Mouse (Mus musculus) heart, adult 2 months (tissue): ENCODE data around the gene Plcb4. TPM values are rescaled to one million over a fixed set of nuclear protein-coding genes. Genes with fewer than 3 reads are reported as not detected.

Experiments used
- DNase-seq, 2 experiments: peaks; one replicate each; pipeline ENCODE4 v3.0.0; 2021
- H3K27ac ChIP-seq: fragments of 200-600 bp; 2 replicates; pipeline ENCODE4 v1.8.1; 2022
- H3K27me3 ChIP-seq: fragments of 200-500 bp; 2 replicates; pipeline ENCODE4 v1.6.1; 2012; ENCODE audit warnings: mild to moderate bottlenecking, low read length, inconsistent platforms, mixed read lengths; ENCODE audit not compliant: control insufficient read depth, insufficient read depth
- H3K36me3 ChIP-seq: fragments of 200-500 bp; 2 replicates; pipeline ENCODE4 v1.6.1; 2012; ENCODE audit warnings: low read length, inconsistent platforms; ENCODE audit not compliant: control insufficient read depth, insufficient read depth
- H3K4me1 ChIP-seq: fragments of 200-500 bp; 2 replicates; pipeline ENCODE4 v1.6.1; 2011; ENCODE audit warnings: low read length; ENCODE audit not compliant: control insufficient read depth, insufficient read depth
- H3K4me3 ChIP-seq: fragments of 200-600 bp; 2 replicates; pipeline ENCODE4 v1.8.1; 2022
- H3K79me2 ChIP-seq: fragments of 200-500 bp; replicated peaks from 2 replicates; pipeline ENCODE4 v1.6.1; 2012; ENCODE audit warnings: mild to moderate bottlenecking, inconsistent platforms, low read length, moderate library complexity, mixed read lengths; ENCODE audit not compliant: control insufficient read depth, insufficient read depth
- H3K9ac ChIP-seq: fragments of 200-500 bp; 2 replicates; pipeline ENCODE4 v1.6.1; 2012; ENCODE audit warnings: low read depth, mild to moderate bottlenecking, control low read depth, inconsistent platforms, low read length, mixed read lengths
- CTCF ChIP-seq: fragments of 200-600 bp; IDR thresholded peaks from 2 replicates; pipeline ENCODE4 v1.8.1; 2022; ENCODE audit warnings: antibody characterized with exemption, mild to moderate bottlenecking, moderate library complexity
- EP300 ChIP-seq: fragments of 200-500 bp; IDR thresholded peaks from 2 replicates; pipeline ENCODE4 v1.6.1; 2011; ENCODE audit warnings: low read depth, low read length, control low read depth; ENCODE audit not compliant: insufficient read depth
- POLR2A ChIP-seq: fragments of 200-500 bp; IDR thresholded peaks from 2 replicates; pipeline ENCODE4 v1.6.1; 2011; ENCODE audit warnings: mild to moderate bottlenecking, low read depth, low read length, control low read depth; ENCODE audit not compliant: insufficient read depth
- WGBS: fragments of 180-500 bp; shearing (Covaris S2); methylation state at CpG from one replicate; pipeline ENCODE4 v1.1.7; 2018; 5-methylcytosine and 5-hydroxymethylcytosine counted together
- intact Hi-C: fragments of 180-260 bp; cut with DNase I; formaldehyde crosslinking; loops from one replicate; pipeline ENCODE4 v1.15.1; 2025
- polyA plus RNA-seq: library from polyadenylated mRNA; depleted of rRNA; stranded (reverse); fragments of >200 nt; gene quantifications from 2 replicates; pipeline ENCODE4 v1.2.3, GENCODE M21; 2012
- total RNA-seq, 2 experiments: library from RNA; stranded (reverse); gene quantifications; 2 replicates each; pipeline ENCODE4 v1.2.3; 2021

Gene Plcb4
- total and polyA plus RNA-seq, 3 experiments = 23.1 to 60.2 (median 55.0) TPM

DNA sequence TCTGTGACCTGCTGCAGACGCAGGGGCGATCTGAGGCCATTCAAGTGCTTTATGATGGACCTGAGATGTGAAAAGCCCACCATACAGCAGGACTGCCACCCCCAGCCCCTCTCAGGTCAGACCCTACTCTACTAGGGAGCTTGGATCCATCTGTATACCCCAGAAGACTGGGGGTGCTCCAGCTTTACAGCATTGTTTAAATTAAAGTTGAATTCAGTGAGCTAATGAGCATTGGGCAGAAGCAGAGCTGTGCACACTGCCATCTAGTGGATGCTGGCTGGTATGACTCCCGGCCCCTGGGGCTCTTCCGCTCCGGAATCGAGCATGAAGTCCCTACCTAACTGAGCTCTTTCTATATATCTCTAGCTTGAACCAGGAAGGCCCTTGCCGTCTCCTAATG, 298.9 kb downstream of the Plcb4 start:
- TF ChIP-seq EP300 (peak; percentile 70; the same call in 1 of the 2 replicates), POLR2A (no peak), CTCF (peak; percentile 100; the same call in 1 of the 2 replicates)
- Histone ChIP-seq H3K4me1 (no peaks in the 10 kb centered on the region), H3K4me3 (no peak overlapping the region), H3K27ac (no peak overlapping the region), H3K27me3 (no peaks in the 10 kb centered on the region), H3K9ac (no peak overlapping the region), H3K79me2 (no peaks in the 10 kb centered on the region), H3K36me3 (no peaks in the 10 kb centered on the region; the same call in 1 of the 2 replicates)
- WGBS = 31% methylated on average over 7 of the region's 7 CpGs
- DNase-seq = peak; percentile 40 to 71
- intact Hi-C loops = loop anchor here (1.0 to 2.0 kb wide), 4 partner anchors 404 to 595 kb away; no protein-coding TSS in a partner anchor

DNA sequence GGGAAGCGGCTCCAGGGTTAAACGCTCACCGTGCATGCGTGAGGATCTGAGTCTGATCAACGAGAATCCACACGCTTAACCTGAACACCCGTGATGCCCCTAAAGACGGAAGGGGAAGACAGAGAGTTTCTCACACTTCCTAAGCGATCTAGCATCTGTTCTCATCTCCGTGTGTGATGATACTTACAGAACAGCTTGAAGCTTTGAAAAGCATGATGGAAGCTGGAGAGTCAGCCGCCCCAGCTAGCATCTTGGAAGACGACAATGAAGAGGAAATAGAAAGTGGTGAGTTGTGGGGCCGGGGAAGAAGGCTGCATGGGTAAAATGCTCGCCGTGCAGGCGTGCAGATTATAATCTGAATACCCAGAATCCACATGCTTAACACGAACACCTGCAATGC, 299.6 kb downstream of the Plcb4 start:
- H3K27me3 ChIP-seq = no peaks in the 10 kb centered on the region
- H3K27ac ChIP-seq = no peak overlapping the region
- 91% methylated on average over 17 of the region's 17 CpGs for WGBS
- no peak overlapping the region for H3K4me3 ChIP-seq
- H3K9ac ChIP-seq = no peak overlapping the region
- H3K36me3 ChIP-seq = no peaks in the 10 kb centered on the region; the same call in 1 of the 2 replicates
- TF ChIP-seq EP300 = no peak
- TF ChIP-seq CTCF = no peak
- DNase-seq = no peak
- intact Hi-C loops = no loop called here
- no peaks in the 10 kb centered on the region for H3K4me1 ChIP-seq
- H3K79me2 ChIP-seq = no peaks in the 10 kb centered on the region

- Histone ChIP-seq H3K27me3 (no peaks in the 10 kb centered on the region), H3K9ac (no peak overlapping the region), H3K4me1 (no peaks in the 10 kb centered on the region), H3K36me3 (no peaks in the 10 kb centered on the region), H3K79me2 (no peaks in the 10 kb centered on the region), H3K4me3 (no peak overlapping the region), H3K27ac (no peak overlapping the region)
- intact Hi-C loops = no loop called here
- TF ChIP-seq POLR2A (no peak), EP300 (no peak), CTCF (no peak)
- WGBS = 61% methylated on average over 14 of the region's 14 CpGs
- no peak for DNase-seq
Measured at GRCm38 (mm10) chr2:135963089-135963488, 304.3 kb downstream of the Plcb4 start.

- WGBS = 61% methylated on average over 16 of the region's 16 CpGs
- peak in 1 of 2 experiments; percentile 45 for DNase-seq
- intact Hi-C loops = loop anchor here (2.0 kb wide), 1 partner anchor 172 kb away; no protein-coding TSS in a partner anchor
Measured at GRCm38 (mm10) chr2:135966871-135967557, 308.2 kb downstream of the Plcb4 start.

GRCm38 (mm10) chr2:135968159-135968558, 309.3 kb downstream of the Plcb4 start:
- TF ChIP-seq EP300 (no peak), POLR2A (no peak), CTCF (no peak)

More at GRCm38 (mm10) chr2:135966871-135967557, 308.2 kb downstream of the Plcb4 start:
- no peak for TF ChIP-seq POLR2A
- peak; percentile 88 for TF ChIP-seq CTCF
- Histone ChIP-seq H3K27me3 (no peaks in the 10 kb centered on the region), H3K36me3 (no peaks in the 10 kb centered on the region), H3K27ac (no peak overlapping the region), H3K79me2 (no peaks in the 10 kb centered on the region), H3K4me1 (no peaks in the 10 kb centered on the region), H3K9ac (no peak overlapping the region), H3K4me3 (no peak overlapping the region)

GRCm38 (mm10) chr2:135970902-135971301, 312.1 kb downstream of the Plcb4 start:
- H3K79me2 ChIP-seq = no peaks in the 10 kb centered on the region
- H3K27me3 ChIP-seq = no peaks in the 10 kb centered on the region
- TF ChIP-seq CTCF (no peak), EP300 (no peak), POLR2A (no peak)
- no peak overlapping the region for H3K27ac ChIP-seq
- H3K4me1 ChIP-seq = no peaks in the 10 kb centered on the region
- H3K9ac ChIP-seq = no peak overlapping the region
- no peaks in the 10 kb centered on the region for H3K36me3 ChIP-seq
- H3K4me3 ChIP-seq = no peak overlapping the region
- no peak for DNase-seq
- WGBS = 97% methylated on average over 4 of the region's 4 CpGs
- intact Hi-C loops = no loop called here

More at GRCm38 (mm10) chr2:135968159-135968558, 309.3 kb downstream of the Plcb4 start:
- no peak overlapping the region for H3K27ac ChIP-seq
- 94% methylated on average over 12 of the region's 12 CpGs for WGBS
- no peaks in the 10 kb centered on the region for H3K4me1 ChIP-seq
- no peak overlapping the region for H3K9ac ChIP-seq
- H3K79me2 ChIP-seq = no peaks in the 10 kb centered on the region
- H3K36me3 ChIP-seq = no peaks in the 10 kb centered on the region
- H3K27me3 ChIP-seq = no peaks in the 10 kb centered on the region
- H3K4me3 ChIP-seq = no peak overlapping the region
- intact Hi-C loops = no loop called here
- no peak for DNase-seq
